Mouse (Mus musculus): ENCODE measurements around the gene Rufy4. TPM values are rescaled to one million over a fixed set of nuclear protein-coding genes. Genes with fewer than 3 reads are reported as not detected.
"Not testable (repeated sequence)": the region's sequence is repeated elsewhere in the genome, so short reads cannot be mapped to it uniquely, and the experiment has no call there.

Rufy4 gene
- polyA plus RNA-seq, 1 experiment from 2014 or later: 0.35 TPM

GRCm38 (mm10) chr1:74135326-74135950, 10.1 kb downstream of the Rufy4 start:
- H3K36me3 ChIP-seq (replicated peaks): no peaks in the 10 kb centered on the region
- 84% methylated on average over 6 of the region's 6 CpGs for WGBS
- H3K27ac ChIP-seq: no peak overlapping the region
- H3K9me3 ChIP-seq: no peaks in the 10 kb centered on the region
- no peak overlapping the region for H3K4me3 ChIP-seq
- H3K27me3 ChIP-seq (ENCODE audit: poor library complexity, severe bottlenecking): no peaks in the 10 kb centered on the region
- no peaks in the 10 kb centered on the region for H3K4me1 ChIP-seq
- DNase-seq (ENCODE audit: extremely low spot score, low spot score): no peak

- Histone ChIP-seq H3K9me3 (no peaks in the 10 kb centered on the region), H3K4me3 (no peak overlapping the region), H3K27me3 (ENCODE audit: poor library complexity, severe bottlenecking) (no peaks in the 10 kb centered on the region), H3K27ac (no peak overlapping the region), H3K36me3 (replicated peaks) (no peaks in the 10 kb centered on the region), H3K4me1 (no peaks in the 10 kb centered on the region)
- DNase-seq (ENCODE audit: extremely low spot score, low spot score): no peak
- 61% methylated on average over 3 of the region's 3 CpGs for WGBS
Observed at GRCm38 (mm10) chr1:74139415-74139814, 14.1 kb downstream of the Rufy4 start.

GRCm38 (mm10) chr1:74141781-74142180, 16.4 kb downstream of the Rufy4 start:
- H3K36me3 ChIP-seq (replicated peaks): no peaks in the 10 kb centered on the region
- no peak overlapping the region for H3K27ac ChIP-seq
- no peak for DNase-seq (ENCODE audit: extremely low spot score, low spot score)
- no peaks in the 10 kb centered on the region for H3K4me1 ChIP-seq
- H3K4me3 ChIP-seq: no peak overlapping the region
- H3K27me3 ChIP-seq (ENCODE audit: poor library complexity, severe bottlenecking): no peaks in the 10 kb centered on the region
- H3K9me3 ChIP-seq: no peaks in the 10 kb centered on the region
- WGBS: 84% methylated on average over 8 of the region's 8 CpGs

- 90% methylated on average over 6 of the region's 6 CpGs for WGBS
- no peak for DNase-seq (ENCODE audit: extremely low spot score, low spot score)
- H3K4me3 ChIP-seq: no peak overlapping the region
Observed at GRCm38 (mm10) chr1:74149106-74149885, 24.0 kb downstream of the Rufy4 start.

GRCm38 (mm10) chr1:74150101-74150500, 24.8 kb downstream of the Rufy4 start:
- Histone ChIP-seq H3K4me1 (no peaks in the 10 kb centered on the region), H3K9me3 (no peaks in the 10 kb centered on the region), H3K27me3 (ENCODE audit: poor library complexity, severe bottlenecking) (no peaks in the 10 kb centered on the region), H3K36me3 (replicated peaks) (no peaks in the 10 kb centered on the region), H3K27ac (no peak overlapping the region), H3K4me3 (no peak overlapping the region)
- 74% methylated on average over 3 of the region's 3 CpGs for WGBS
- no peak for DNase-seq (ENCODE audit: extremely low spot score, low spot score)

More at GRCm38 (mm10) chr1:74149106-74149885, 24.0 kb downstream of the Rufy4 start:
- H3K27me3 ChIP-seq (ENCODE audit: poor library complexity, severe bottlenecking): no peaks in the 10 kb centered on the region
- H3K27ac ChIP-seq: no peak overlapping the region
- no peaks in the 10 kb centered on the region for H3K36me3 ChIP-seq (replicated peaks)
- H3K9me3 ChIP-seq: no peaks in the 10 kb centered on the region
- H3K4me1 ChIP-seq: no peaks in the 10 kb centered on the region

GRCm38 (mm10) chr1:74151091-74151490, 25.8 kb downstream of the Rufy4 start:
- Histone ChIP-seq H3K9me3 (no peaks in the 10 kb centered on the region), H3K27me3 (ENCODE audit: poor library complexity, severe bottlenecking) (no peaks in the 10 kb centered on the region), H3K4me1 (no peaks in the 10 kb centered on the region), H3K36me3 (replicated peaks) (no peaks in the 10 kb centered on the region), H3K4me3 (no peak overlapping the region), H3K27ac (no peak overlapping the region)
- DNase-seq (ENCODE audit: extremely low spot score, low spot score): no peak
- WGBS: 84% methylated on average over 3 of the region's 3 CpGs

GRCm38 (mm10) chr1:74153461-74154184, 28.3 kb downstream of the Rufy4 start, which contains the start of gene Cxcr2:
TSS of gene Cxcr2 (plus strand) at chr1:74153989.
- no peak within 1 kb of the TSS for H3K4me3 ChIP-seq
- DNase-seq (ENCODE audit: extremely low spot score, low spot score): no peak
- WGBS: 82% methylated on average over 8 of the region's 8 CpGs
- no peaks in the 10 kb centered on the region for H3K4me1 ChIP-seq
- H3K27me3 ChIP-seq (ENCODE audit: poor library complexity, severe bottlenecking): no peaks in the 10 kb centered on the region
- no peaks in the 10 kb centered on the region for H3K36me3 ChIP-seq (replicated peaks)
- no peak within 1 kb of the TSS for H3K27ac ChIP-seq
- H3K9me3 ChIP-seq: no peaks in the 10 kb centered on the region

- no peak overlapping the region for H3K27ac ChIP-seq
- no peaks in the 10 kb centered on the region for H3K36me3 ChIP-seq (replicated peaks)
- H3K27me3 ChIP-seq (ENCODE audit: poor library complexity, severe bottlenecking): no peaks in the 10 kb centered on the region
- H3K4me3 ChIP-seq: no peak overlapping the region
- WGBS: 90% methylated on average over 6 of the region's 6 CpGs
- H3K4me1 ChIP-seq: no peaks in the 10 kb centered on the region
- DNase-seq (ENCODE audit: extremely low spot score, low spot score): no peak
- no peaks in the 10 kb centered on the region for H3K9me3 ChIP-seq
Observed at GRCm38 (mm10) chr1:74155435-74156012, 30.2 kb downstream of the Rufy4 start.

GRCm38 (mm10) chr1:74156381-74156910, 31.1 kb downstream of the Rufy4 start:
- H3K27me3 ChIP-seq (ENCODE audit: poor library complexity, severe bottlenecking): no peaks in the 10 kb centered on the region
- H3K36me3 ChIP-seq (replicated peaks): no peaks in the 10 kb centered on the region
- no peaks in the 10 kb centered on the region for H3K4me1 ChIP-seq
- H3K9me3 ChIP-seq: no peaks in the 10 kb centered on the region
- H3K4me3 ChIP-seq: no peak overlapping the region
- WGBS: 85% methylated on average over 14 of the region's 14 CpGs
- DNase-seq (ENCODE audit: extremely low spot score, low spot score): no peak
- H3K27ac ChIP-seq: no peak overlapping the region

GRCm38 (mm10) chr1:74159613-74160012, 34.3 kb downstream of the Rufy4 start:
- H3K4me1 ChIP-seq; DNase-seq (ENCODE audit: extremely low spot score, low spot score); H3K27ac ChIP-seq; H3K9me3 ChIP-seq; H3K4me3 ChIP-seq; H3K27me3 ChIP-seq (ENCODE audit: poor library complexity, severe bottlenecking); H3K36me3 ChIP-seq (replicated peaks): not testable (repeated sequence)
- 84% methylated on average over 5 of the region's 5 CpGs for WGBS

- 74% methylated on average over 2 of the region's 2 CpGs for WGBS
Observed at GRCm38 (mm10) chr1:74160036-74160435, 34.7 kb downstream of the Rufy4 start.

GRCm38 (mm10) chr1:74167136-74167535, 41.8 kb downstream of the Rufy4 start:
- DNase-seq (ENCODE audit: extremely low spot score, low spot score): no peak
- H3K27me3 ChIP-seq (ENCODE audit: poor library complexity, severe bottlenecking): no peaks in the 10 kb centered on the region
- H3K4me3 ChIP-seq: no peak overlapping the region
- H3K4me1 ChIP-seq: no peaks in the 10 kb centered on the region
- no peaks in the 10 kb centered on the region for H3K36me3 ChIP-seq (replicated peaks)
- no peak overlapping the region for H3K27ac ChIP-seq
- no peaks in the 10 kb centered on the region for H3K9me3 ChIP-seq
- WGBS: 84% methylated on average over 5 of the region's 5 CpGs

More at GRCm38 (mm10) chr1:74160036-74160435, 34.7 kb downstream of the Rufy4 start:
- Histone ChIP-seq H3K27ac (no peak overlapping the region), H3K4me1 (no peaks in the 10 kb centered on the region), H3K27me3 (ENCODE audit: poor library complexity, severe bottlenecking) (no peaks in the 10 kb centered on the region), H3K9me3 (no peaks in the 10 kb centered on the region), H3K36me3 (replicated peaks) (no peaks in the 10 kb centered on the region), H3K4me3 (no peak overlapping the region)
- DNase-seq (ENCODE audit: extremely low spot score, low spot score): no peak

All from forebrain, embryonic 10.5 days (tissue).